Mouse (Mus musculus) cerebellum, adult 2 months (tissue): Measurements from ENCODE around the gene Borcs6.

ENCODE experiments used
- CTCF ChIP-seq: fragments of 200-500 bp; IDR thresholded peaks from 2 replicates; pipeline ENCODE4 v1.5.1; 2011; ENCODE audit warnings: low read depth, mild to moderate bottlenecking, control low read depth, low read length, moderate library complexity, borderline replicate concordance; ENCODE audit not compliant: insufficient read depth
- POLR2A ChIP-seq: fragments of 200-500 bp; IDR thresholded peaks from 2 replicates; pipeline ENCODE4 v1.6.1; 2011; ENCODE audit warnings: low read length, control low read depth, borderline replicate concordance; ENCODE audit not compliant: insufficient read depth

- TF ChIP-seq CTCF = no peak
- TF ChIP-seq POLR2A = no peak
Observed at GRCm38 (mm10) chr11:69089616-69090290, 30.2 kb downstream of the Borcs6 start.
